Mouse (Mus musculus) spleen, adult 2 months (tissue): ENCODE measurements around the gene Pafah1b1. TPM values are rescaled to one million over a fixed set of nuclear protein-coding genes. Genes with fewer than 3 reads are reported as not detected.

Source experiments
- DNase-seq, 2 experiments: peaks; one replicate each; pipeline versions ENCODE4 v3.0.0 to v3.0.0-alpha.2; 2012 to 2021; ENCODE audit warnings: low spot score in 2 of 2, low read depth in 1 of 2
- H3K27ac ChIP-seq: fragments of 200-500 bp; 2 replicates; pipeline ENCODE4 v1.5.1; 2012; ENCODE audit warnings: low read length, inconsistent platforms; ENCODE audit not compliant: insufficient read depth
- H3K27me3 ChIP-seq: fragments of 200-500 bp; 2 replicates; pipeline ENCODE4 v1.6.1; 2012; ENCODE audit warnings: mild to moderate bottlenecking, moderate library complexity, low read length, inconsistent platforms; ENCODE audit not compliant: control insufficient read depth, insufficient read depth
- H3K36me3 ChIP-seq: fragments of 200-500 bp; 2 replicates; pipeline ENCODE4 v1.6.1; 2012; ENCODE audit warnings: mild to moderate bottlenecking, low read length, inconsistent platforms; ENCODE audit not compliant: control insufficient read depth, insufficient read depth
- H3K4me1 ChIP-seq: fragments of 200-500 bp; 2 replicates; pipeline ENCODE4 v1.6.1; 2011; ENCODE audit warnings: inconsistent platforms; ENCODE audit not compliant: control insufficient read depth, insufficient read depth, insufficient read length
- H3K4me3 ChIP-seq: fragments of 200-500 bp; 2 replicates; pipeline ENCODE4 v1.5.1; 2011; ENCODE audit warnings: mild to moderate bottlenecking, inconsistent platforms; ENCODE audit not compliant: insufficient read depth, insufficient read length; ENCODE audit errors: extremely low read depth
- CTCF ChIP-seq: fragments of 200-500 bp; IDR thresholded peaks from 2 replicates; pipeline ENCODE4 v1.5.1; 2011; ENCODE audit warnings: mild to moderate bottlenecking, inconsistent platforms; ENCODE audit not compliant: insufficient read depth, insufficient read length, insufficient replicate concordance; ENCODE audit errors: extremely low read depth
- POLR2A ChIP-seq: fragments of 200-500 bp; IDR thresholded peaks from 2 replicates; pipeline ENCODE4 v1.6.1; 2011; ENCODE audit warnings: low read depth, low read length, inconsistent platforms
- WGBS: fragments of 180-500 bp; shearing (Covaris S2); methylation state at CpG from one replicate; pipeline ENCODE4 v1.1.7; 2018; 5-methylcytosine and 5-hydroxymethylcytosine counted together
- polyA plus RNA-seq: library from polyadenylated mRNA; depleted of rRNA; stranded (reverse); fragments of >200 nt; gene quantifications from 2 replicates; pipeline ENCODE4 v1.2.3, GENCODE M21; 2012

Gene Pafah1b1
- polyA plus RNA-seq, 1 experiment = 10.0 TPM

DNA sequence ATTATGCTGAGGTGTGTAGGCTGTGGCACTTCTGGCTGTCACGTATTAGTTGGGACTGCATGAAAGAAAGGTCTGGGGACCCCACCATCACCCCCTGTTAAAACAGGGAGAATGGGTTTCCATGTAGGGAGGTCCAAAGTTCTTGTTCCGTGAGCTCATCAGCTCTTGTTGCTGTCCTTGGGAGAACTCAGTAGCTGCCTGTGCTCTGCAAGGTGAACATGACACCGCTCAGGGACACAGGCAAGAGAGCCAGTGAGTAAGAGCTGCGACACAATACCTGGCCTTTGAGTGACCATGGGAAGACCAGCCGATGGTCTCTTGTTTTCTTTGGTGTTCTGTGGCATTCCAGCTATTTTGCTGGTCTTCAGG, 58.2 kb downstream of the Pafah1b1 start:
- peaks cover 43% of the 10 kb centered on the region for H3K36me3 ChIP-seq
- no peak overlapping the region for H3K4me3 ChIP-seq
- 96% methylated on average over 5 of the region's 5 CpGs for WGBS
- H3K27me3 ChIP-seq = no peaks in the 10 kb centered on the region
- no peak for DNase-seq
- H3K27ac ChIP-seq = no peak overlapping the region
- no peaks in the 10 kb centered on the region for H3K4me1 ChIP-seq
- no peak for TF ChIP-seq CTCF
- no peak for TF ChIP-seq POLR2A

DNA sequence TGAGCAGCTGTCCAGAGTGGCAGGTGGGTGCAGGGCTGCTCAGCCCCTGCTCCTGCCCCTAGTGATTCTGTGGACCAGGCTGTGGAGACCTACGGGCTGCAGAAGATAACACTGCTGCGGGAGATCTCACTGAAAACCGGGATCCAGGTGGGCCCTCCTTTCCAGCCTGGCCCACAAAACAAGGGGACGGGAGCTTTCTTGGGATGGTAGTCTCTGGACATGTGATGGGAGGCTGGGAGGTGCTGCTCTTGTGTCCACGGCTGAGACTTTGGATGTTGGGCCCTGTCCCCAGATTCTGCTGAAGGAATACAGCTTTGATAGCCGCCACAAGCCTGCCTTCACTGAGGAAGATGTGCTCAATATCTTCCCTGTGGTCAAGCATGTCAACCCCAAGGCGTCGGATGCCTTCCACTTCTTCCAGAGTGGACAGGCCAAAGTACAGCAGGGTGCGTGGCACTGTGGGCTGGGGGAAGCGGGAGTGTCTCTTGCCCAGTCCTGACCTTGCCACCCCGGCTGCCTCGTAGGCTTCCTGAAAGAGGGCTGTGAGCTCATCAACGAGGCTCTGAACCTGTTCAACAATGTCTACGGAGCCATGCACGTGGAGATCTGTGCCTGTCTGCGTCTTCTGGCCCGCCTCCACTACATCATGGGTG, 58.7 kb downstream of the Pafah1b1 start:
- Histone ChIP-seq H3K4me1 (no peaks in the 10 kb centered on the region), H3K4me3 (no peak overlapping the region), H3K36me3 (peaks cover 43% of the 10 kb centered on the region), H3K27me3 (no peaks in the 10 kb centered on the region), H3K27ac (no peak overlapping the region)
- no peak for DNase-seq
- TF ChIP-seq CTCF = no peak
- no peak for TF ChIP-seq POLR2A
- WGBS = 93% methylated on average over 17 of the region's 17 CpGs

DNA sequence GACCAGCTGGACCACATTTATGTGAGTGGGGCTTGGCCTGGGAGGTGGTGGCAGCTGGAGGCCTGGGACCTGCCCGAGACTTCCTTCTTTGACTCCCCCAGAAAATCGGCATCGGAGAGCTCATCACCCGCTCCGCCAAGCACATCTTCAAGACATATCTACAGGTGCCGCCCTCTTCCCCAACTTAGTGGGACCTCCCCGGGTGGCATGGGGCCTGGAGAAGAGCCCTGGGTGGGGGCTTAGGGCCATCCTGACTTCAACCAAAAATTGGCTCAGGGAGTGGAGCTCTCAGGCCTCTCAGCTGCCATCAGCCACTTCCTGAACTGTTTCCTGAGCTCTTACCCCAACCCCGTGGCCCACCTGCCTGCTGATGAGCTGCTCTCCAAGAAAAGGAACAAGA, 59.6 kb downstream of the Pafah1b1 start:
- H3K4me3 ChIP-seq = no peak overlapping the region

DNA sequence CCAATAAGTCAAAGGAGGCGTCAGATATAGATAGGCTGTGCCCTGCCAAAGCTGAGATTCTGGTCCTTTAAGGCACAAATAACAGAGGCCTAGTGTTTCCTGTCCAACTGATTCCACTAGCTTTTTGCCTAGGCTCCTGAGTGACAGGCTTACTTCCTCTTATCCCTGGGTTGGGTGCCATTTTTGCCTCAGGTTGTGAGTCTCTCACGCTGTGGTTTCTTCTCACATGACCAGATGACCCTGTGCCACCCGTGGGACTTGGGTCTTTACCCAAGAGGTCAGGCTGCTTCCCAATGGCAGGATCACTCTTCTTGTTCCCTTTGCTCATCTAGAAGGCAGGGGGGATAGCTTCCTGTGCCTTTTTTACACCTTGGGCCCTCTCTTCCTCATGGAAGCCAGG, 60.2 kb downstream of the Pafah1b1 start:
- H3K36me3 ChIP-seq = peaks cover 54% of the 10 kb centered on the region
- no peaks in the 10 kb centered on the region for H3K4me1 ChIP-seq
- no peak overlapping the region for H3K4me3 ChIP-seq
- H3K27ac ChIP-seq = no peak overlapping the region
- no peak for DNase-seq
- 45% methylated on average over 3 of the region's 3 CpGs for WGBS
- TF ChIP-seq POLR2A = no peak
- no peak for TF ChIP-seq CTCF
- H3K27me3 ChIP-seq = no peaks in the 10 kb centered on the region

More for the DNA sequence above, 59.6 kb downstream of the Pafah1b1 start:
- TF ChIP-seq POLR2A (no peak), CTCF (no peak)
- Histone ChIP-seq H3K27me3 (no peaks in the 10 kb centered on the region), H3K27ac (no peak overlapping the region), H3K4me1 (no peaks in the 10 kb centered on the region), H3K36me3 (peaks cover 50% of the 10 kb centered on the region)
- DNase-seq = no peak
- 40% methylated on average over 8 of the region's 8 CpGs for WGBS

DNA sequence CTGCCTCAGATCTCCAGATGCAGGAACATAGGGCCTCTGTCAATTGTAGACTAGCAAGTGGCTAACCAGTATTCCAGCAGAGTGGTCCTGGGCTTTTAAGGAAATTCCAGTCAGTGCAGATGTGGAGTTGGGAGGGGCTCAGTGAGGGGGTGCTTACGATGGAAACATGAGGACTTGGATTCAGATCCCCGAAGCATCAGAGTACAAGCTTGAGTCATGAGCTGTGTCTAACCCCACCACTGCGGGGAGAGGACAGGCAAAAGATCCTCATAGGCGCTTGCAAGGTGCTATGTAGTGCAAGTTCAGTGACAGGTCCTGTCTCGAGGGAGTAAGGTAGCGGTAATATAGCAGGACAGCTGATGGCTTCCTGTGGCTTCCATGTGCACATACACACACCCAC, 62.2 kb downstream of the Pafah1b1 start:
- H3K36me3 ChIP-seq = peaks cover 57% of the 10 kb centered on the region
- TF ChIP-seq POLR2A = no peak
- TF ChIP-seq CTCF = no peak
- DNase-seq = no peak
- 77% methylated on average over 6 of the region's 6 CpGs for WGBS
- H3K27ac ChIP-seq = no peak overlapping the region
- no peak overlapping the region for H3K4me3 ChIP-seq
- no peaks in the 10 kb centered on the region for H3K27me3 ChIP-seq
- no peaks in the 10 kb centered on the region for H3K4me1 ChIP-seq

DNA sequence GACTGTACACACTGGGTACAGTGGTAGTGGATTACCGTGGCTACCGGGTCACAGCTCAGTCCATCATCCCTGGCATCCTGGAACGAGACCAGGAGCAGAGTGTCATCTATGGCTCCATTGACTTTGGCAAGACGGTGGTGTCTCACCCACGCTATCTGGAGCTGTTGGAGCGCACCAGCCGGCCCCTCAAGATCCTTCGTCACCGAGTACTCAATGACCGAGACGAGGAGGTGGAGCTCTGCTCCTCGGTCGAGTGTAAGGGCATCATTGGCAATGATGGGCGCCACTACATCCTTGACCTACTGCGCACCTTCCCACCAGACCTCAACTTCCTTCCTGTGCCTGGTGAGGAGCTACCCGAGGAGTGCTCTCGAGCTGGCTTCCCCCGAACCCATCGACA, 62.8 kb downstream of the Pafah1b1 start:
- peaks cover 55% of the 10 kb centered on the region for H3K36me3 ChIP-seq
- no peaks in the 10 kb centered on the region for H3K4me1 ChIP-seq
- H3K27ac ChIP-seq = no peak overlapping the region
- no peaks in the 10 kb centered on the region for H3K27me3 ChIP-seq
- WGBS = 58% methylated on average over 19 of the region's 19 CpGs
- DNase-seq = no peak
- no peak for TF ChIP-seq POLR2A
- no peak for TF ChIP-seq CTCF
- H3K4me3 ChIP-seq = no peak overlapping the region

DNA sequence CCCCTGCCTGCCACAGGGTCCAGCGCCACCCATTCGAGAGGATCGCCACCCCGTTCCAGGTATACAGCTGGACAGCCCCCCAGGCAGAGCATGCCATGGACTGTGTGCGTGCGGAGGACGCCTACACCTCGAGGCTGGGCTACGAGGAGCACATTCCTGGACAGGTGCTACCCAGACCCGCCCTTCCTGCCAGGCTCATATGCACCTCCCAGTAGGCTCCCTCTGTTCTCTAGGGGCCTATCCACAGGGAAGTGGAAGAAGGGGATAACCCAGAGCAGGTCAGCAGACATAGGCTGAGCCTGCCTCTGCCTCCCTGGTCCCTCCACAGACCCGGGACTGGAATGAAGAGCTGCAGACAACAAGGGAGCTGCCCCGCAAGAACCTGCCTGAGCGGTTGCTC, 64.1 kb downstream of the Pafah1b1 start:
- Histone ChIP-seq H3K27me3 (no peaks in the 10 kb centered on the region), H3K36me3 (peaks cover 49% of the 10 kb centered on the region), H3K4me1 (no peaks in the 10 kb centered on the region), H3K27ac (no peak overlapping the region), H3K4me3 (no peak overlapping the region)
- WGBS = 95% methylated on average over 13 of the region's 13 CpGs
- DNase-seq = no peak
- no peak for TF ChIP-seq CTCF
- no peak for TF ChIP-seq POLR2A
